Mouse (Mus musculus): Measurements from ENCODE around the gene Prss36. TPM values are rescaled to one million over a fixed set of nuclear protein-coding genes. Genes with fewer than 3 reads are reported as not detected.

Prss36 gene
- polyA plus RNA-seq (2012; rRNA removed), result 5.9 and 6.3 TPM in 2 replicates

DNA sequence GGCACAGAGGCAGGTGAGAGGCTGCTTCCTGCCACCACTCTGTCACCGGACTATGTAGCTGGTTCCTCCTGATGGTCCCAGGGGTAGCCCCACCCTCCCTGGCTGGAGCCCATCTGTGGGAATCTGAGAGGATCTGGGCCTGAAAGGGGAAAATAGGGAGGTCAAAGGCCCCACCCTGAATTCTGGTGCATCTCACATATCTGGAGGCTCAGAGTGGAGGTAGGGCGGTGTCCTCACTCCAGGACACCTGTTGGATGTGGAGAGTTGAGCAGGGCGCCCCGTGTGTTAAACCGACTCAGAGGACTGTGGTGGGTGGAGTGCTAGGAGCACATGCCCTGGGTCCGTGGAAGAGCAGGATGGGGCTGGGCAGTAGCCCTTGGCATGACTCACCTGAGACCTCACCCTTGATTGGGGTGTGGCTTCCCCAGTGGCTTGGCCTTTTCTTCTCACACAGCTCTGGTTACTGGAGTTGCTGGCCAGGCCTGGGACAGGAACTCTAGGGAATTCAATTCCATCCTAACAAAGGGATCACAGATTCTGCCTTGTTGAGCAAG is at the start of gene Prss36:
Prss36 (minus strand) TSS at position 256 of the 554 bp plus-strand sequence.
- Histone ChIP-seq H3K36me3 (ENCODE audit: control insufficient read depth, insufficient read depth, low read length) (no peaks in the 10 kb centered on the region), H3K4me3 (ENCODE audit: control insufficient read depth, low read depth, low read length) (no peak within 1 kb of the TSS)
- TF ChIP-seq CTCF (IDR thresholded peaks at IDR 0.05; ENCODE audit: control insufficient read depth, insufficient read depth, insufficient replicate concordance, low read depth, low read length), result no peak
- TF ChIP-seq POLR2A (IDR thresholded peaks at IDR 0.05; ENCODE audit: control insufficient read depth, low read depth, low read length), result no peak

DNA sequence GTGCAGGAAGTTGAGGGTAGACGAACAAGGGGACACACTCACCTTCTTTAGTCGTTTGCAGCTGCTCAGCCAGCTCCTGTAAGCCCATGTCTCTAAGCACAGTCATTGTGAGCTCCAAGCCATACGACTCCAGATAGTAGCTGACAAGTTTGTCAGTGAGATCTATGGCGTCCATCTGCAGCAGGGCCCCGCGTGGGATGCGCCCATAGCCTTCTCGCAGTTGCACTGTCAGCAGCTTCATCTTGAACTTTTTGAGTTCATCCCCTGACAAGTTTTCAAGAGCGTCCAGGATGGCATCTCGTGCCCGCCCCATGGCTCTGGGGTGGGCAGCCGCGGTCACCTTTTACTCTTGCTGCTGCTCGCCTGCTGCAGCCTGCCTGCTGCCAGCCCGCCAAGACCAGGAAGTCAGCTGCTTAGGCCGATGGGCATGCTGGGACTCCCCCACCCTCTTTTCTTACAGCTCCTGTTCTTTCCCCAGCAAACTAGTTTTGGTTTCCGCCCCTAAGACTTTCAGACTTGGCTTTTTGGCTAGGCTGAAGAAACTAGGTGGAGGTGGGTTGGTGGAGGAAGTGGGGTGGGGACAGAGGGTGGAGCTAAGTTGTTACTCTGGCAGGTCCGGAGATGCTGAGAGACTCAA is 46.9 kb upstream of the Prss36 start, which contains the start of gene Pycard:
Pycard (minus strand) TSS at position 527 of the 637 bp plus-strand sequence.
- Histone ChIP-seq H3K27me3 (ENCODE audit: control insufficient read depth, insufficient read depth, low read length) (no peaks in the 10 kb centered on the region), H3K36me3 (ENCODE audit: control insufficient read depth, insufficient read depth, low read length) (no peaks in the 10 kb centered on the region; the same call in 1 of the 2 replicates), H3K4me3 (ENCODE audit: control insufficient read depth, low read depth, low read length) (no peak within 1 kb of the TSS), H3K27ac (ENCODE audit: control insufficient read depth, insufficient read depth, low read depth, low read length) (no peak within 1 kb of the TSS), H3K4me1 (ENCODE audit: control insufficient read depth, insufficient read depth, low read length) (no peaks in the 10 kb centered on the region)
- TF ChIP-seq CTCF (IDR thresholded peaks at IDR 0.05; ENCODE audit: control insufficient read depth, insufficient read depth, insufficient replicate concordance, low read depth, low read length) (no peak), POLR2A (IDR thresholded peaks at IDR 0.05; ENCODE audit: control insufficient read depth, low read depth, low read length) (no peak)

More for the DNA sequence above, at the start of gene Prss36:
- no peaks in the 10 kb centered on the region for H3K27me3 ChIP-seq (ENCODE audit: control insufficient read depth, insufficient read depth, low read length)
- no peak within 1 kb of the TSS for H3K27ac ChIP-seq (ENCODE audit: control insufficient read depth, insufficient read depth, low read depth, low read length)
- H3K4me1 ChIP-seq (ENCODE audit: control insufficient read depth, insufficient read depth, low read length), result peaks cover 9% of the 10 kb centered on the region

DNA sequence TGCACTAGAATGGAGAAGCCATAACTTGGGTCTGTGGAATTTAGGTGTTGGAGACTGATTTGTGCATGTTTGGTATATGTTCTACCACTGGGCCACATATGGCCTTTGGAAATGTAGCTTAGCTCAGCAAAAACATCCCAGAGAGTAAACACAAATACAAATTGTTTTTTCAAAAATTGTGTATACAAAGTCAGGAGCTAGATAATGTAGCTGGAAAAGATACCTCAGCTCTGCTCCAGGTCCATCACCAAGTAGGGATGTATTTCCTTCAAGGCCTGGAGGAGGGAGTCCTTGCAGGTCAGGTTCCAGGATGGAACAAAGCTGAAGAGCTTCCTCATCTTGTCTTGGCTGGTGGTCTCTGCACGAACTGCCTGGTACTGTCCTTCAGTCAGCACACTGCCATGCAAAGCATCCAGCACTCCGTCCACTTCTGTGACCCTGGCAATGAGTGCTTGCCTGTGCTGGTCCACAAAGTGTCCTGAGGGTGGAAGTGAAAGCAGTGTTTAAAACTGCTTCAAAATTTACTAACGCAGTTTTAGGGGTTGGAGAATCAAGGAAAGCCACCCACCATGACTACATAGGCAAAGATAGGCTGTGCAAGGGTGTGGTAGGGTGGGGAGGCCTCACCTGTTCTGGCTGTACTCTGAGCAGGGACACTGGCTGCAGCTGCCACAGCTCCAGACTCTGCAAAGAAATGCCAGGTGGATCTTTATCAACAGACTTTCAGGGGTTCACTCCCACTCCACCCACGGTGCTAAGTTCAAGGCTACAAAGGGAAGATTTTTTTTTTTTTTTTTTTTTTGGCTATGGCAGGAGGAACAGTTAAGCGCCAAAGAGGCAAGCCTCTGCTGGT is 46.2 kb upstream of the Prss36 start:
- no peak overlapping the region for H3K27ac ChIP-seq (ENCODE audit: control insufficient read depth, insufficient read depth, low read depth, low read length)
- TF ChIP-seq POLR2A (IDR thresholded peaks at IDR 0.05; ENCODE audit: control insufficient read depth, low read depth, low read length), result no peak
- TF ChIP-seq CTCF (IDR thresholded peaks at IDR 0.05; ENCODE audit: control insufficient read depth, insufficient read depth, insufficient replicate concordance, low read depth, low read length), result no peak
- H3K27me3 ChIP-seq (ENCODE audit: control insufficient read depth, insufficient read depth, low read length), result no peaks in the 10 kb centered on the region
- H3K36me3 ChIP-seq (ENCODE audit: control insufficient read depth, insufficient read depth, low read length), result no peaks in the 10 kb centered on the region; the same call in 1 of the 2 replicates
- no peak overlapping the region for H3K4me3 ChIP-seq (ENCODE audit: control insufficient read depth, low read depth, low read length)
- no peaks in the 10 kb centered on the region for H3K4me1 ChIP-seq (ENCODE audit: control insufficient read depth, insufficient read depth, low read length)

DNA sequence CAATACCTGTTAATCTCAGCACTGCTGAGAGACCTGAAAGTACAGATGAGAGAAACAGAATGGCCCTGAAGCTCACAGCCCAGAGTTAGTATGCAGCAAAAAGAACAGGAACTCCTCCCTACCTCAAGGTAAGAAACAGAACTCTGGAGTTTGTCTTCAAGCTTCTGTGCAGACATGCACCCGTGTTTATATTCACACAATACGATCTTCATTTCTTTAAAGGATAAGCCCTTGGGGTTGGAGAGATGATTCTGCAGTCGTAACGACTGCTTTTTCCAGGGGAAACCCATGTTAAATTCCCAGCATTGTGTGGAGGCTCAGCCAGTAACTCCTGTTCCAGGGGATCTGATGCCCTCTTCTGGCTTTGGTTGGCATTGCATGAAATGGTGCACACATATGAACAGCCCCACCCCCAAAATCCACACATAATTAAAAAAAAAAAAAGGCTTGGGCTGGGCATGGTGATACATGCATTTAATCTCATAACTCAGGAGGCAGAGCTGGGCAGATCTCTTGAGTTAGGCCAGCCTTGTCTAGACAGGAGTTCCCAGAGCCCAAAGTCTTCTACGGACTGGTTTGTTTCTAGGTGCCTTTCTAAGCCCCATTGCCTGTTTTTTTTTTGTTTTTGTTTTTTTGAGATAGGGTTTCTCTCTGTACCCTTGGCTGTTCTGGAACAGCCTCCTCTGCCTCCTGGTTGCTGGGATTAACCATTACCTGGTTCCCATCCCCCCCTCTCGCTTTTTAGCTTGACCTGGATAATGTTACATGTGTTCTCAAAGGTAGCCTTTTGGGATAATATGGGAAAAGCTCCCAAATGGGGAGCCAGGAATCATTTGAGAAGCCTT is 45.3 kb upstream of the Prss36 start:
- Histone ChIP-seq H3K27ac (ENCODE audit: control insufficient read depth, insufficient read depth, low read depth, low read length) (no peak overlapping the region), H3K4me1 (ENCODE audit: control insufficient read depth, insufficient read depth, low read length) (no peaks in the 10 kb centered on the region), H3K36me3 (ENCODE audit: control insufficient read depth, insufficient read depth, low read length) (no peaks in the 10 kb centered on the region; the same call in 1 of the 2 replicates), H3K27me3 (ENCODE audit: control insufficient read depth, insufficient read depth, low read length) (no peaks in the 10 kb centered on the region), H3K4me3 (ENCODE audit: control insufficient read depth, low read depth, low read length) (no peak overlapping the region)
- peak; percentile 22; the same call in 1 of the 2 replicates for TF ChIP-seq CTCF (IDR thresholded peaks at IDR 0.05; ENCODE audit: control insufficient read depth, insufficient read depth, insufficient replicate concordance, low read depth, low read length)
- TF ChIP-seq POLR2A (IDR thresholded peaks at IDR 0.05; ENCODE audit: control insufficient read depth, low read depth, low read length), result no peak

DNA sequence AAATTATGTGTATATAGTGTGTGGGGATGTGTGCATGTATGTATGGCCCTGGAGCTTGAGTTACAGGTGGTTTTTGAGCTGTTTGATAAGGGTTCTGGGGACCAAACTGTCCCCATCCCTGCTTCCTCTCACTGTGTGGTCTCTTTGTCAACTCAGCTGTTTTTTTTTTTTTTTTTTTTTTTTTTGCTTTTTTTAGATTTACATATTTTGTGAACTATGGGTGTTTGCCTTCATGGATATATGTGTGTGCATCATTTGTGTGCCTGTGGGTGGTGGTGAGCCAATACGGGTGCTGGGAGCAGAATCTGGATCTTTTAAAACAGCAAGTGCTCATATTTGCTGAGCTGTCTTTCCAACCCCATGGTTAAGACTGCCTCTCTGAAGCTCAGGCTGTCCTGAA is 42.4 kb upstream of the Prss36 start:
- no peak overlapping the region for H3K4me3 ChIP-seq (ENCODE audit: control insufficient read depth, low read depth, low read length)
- H3K4me1 ChIP-seq (ENCODE audit: control insufficient read depth, insufficient read depth, low read length), result no peaks in the 10 kb centered on the region
- H3K27ac ChIP-seq (ENCODE audit: control insufficient read depth, insufficient read depth, low read depth, low read length), result no peak overlapping the region
- no peaks in the 10 kb centered on the region for H3K27me3 ChIP-seq (ENCODE audit: control insufficient read depth, insufficient read depth, low read length)
- H3K36me3 ChIP-seq (ENCODE audit: control insufficient read depth, insufficient read depth, low read length), result no peaks in the 10 kb centered on the region; the same call in 1 of the 2 replicates
- no peak for TF ChIP-seq POLR2A (IDR thresholded peaks at IDR 0.05; ENCODE audit: control insufficient read depth, low read depth, low read length)
- TF ChIP-seq CTCF (IDR thresholded peaks at IDR 0.05; ENCODE audit: control insufficient read depth, insufficient read depth, insufficient replicate concordance, low read depth, low read length), result no peak

DNA sequence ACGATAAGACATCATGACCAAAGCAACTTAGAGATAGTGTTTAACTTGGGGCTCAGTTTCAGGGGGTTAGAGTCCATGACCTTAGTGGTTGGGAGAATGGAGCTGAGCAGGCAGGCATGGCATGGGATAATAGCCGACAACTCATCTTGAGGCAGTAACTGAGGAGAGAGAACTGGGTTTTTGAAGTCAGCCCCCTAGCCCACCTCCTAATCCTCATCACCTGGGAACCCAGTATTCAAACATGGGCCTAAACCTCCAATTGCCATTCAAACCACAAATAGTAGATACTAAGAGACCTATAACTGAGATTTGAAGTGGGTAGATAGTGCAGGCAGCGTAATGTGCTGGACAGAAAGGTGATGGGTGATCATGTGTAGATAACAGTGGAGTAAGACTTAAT is 34.1 kb upstream of the Prss36 start:
- H3K27me3 ChIP-seq (ENCODE audit: control insufficient read depth, insufficient read depth, low read length), result no peaks in the 10 kb centered on the region
- TF ChIP-seq POLR2A (IDR thresholded peaks at IDR 0.05; ENCODE audit: control insufficient read depth, low read depth, low read length) (no peak), CTCF (IDR thresholded peaks at IDR 0.05; ENCODE audit: control insufficient read depth, insufficient read depth, insufficient replicate concordance, low read depth, low read length) (no peak)
- H3K27ac ChIP-seq (ENCODE audit: control insufficient read depth, insufficient read depth, low read depth, low read length), result no peak overlapping the region
- peaks cover 3% of the 10 kb centered on the region for H3K36me3 ChIP-seq (ENCODE audit: control insufficient read depth, insufficient read depth, low read length)
- H3K4me3 ChIP-seq (ENCODE audit: control insufficient read depth, low read depth, low read length), result no peak overlapping the region
- no peaks in the 10 kb centered on the region for H3K4me1 ChIP-seq (ENCODE audit: control insufficient read depth, insufficient read depth, low read length)
